Mouse (Mus musculus): Measurements from ENCODE around the gene Map7. TPM values are rescaled to one million over a fixed set of nuclear protein-coding genes. Genes with fewer than 3 reads are reported as not detected.

Gene Map7
- polyA plus RNA-seq, 1 experiment from 2014 or later = 5.6 TPM

- DNase-seq (ENCODE audit: low spot score, missing footprints) = no peak
Measured at GRCm38 (mm10) chr10:20230026-20230425, 81.8 kb downstream of the Map7 start.

GRCm38 (mm10) chr10:20233451-20233850 is 85.2 kb downstream of the Map7 start:
- H3K4me2 ChIP-seq = no peak overlapping the region
- H3K4me1 ChIP-seq (ENCODE audit: control insufficient read depth, insufficient read depth, low read length) = no peaks in the 10 kb centered on the region
- ATAC-seq (ENCODE audit: low FRiP score) (no peak), DNase-seq (ENCODE audit: low spot score, missing footprints) (no peak)
- H3K36me3 ChIP-seq (ENCODE audit: control insufficient read depth, insufficient read depth, low read length) = no peaks in the 10 kb centered on the region
- H3K9me3 ChIP-seq (ENCODE audit: control insufficient read depth, low read length) = no peaks in the 10 kb centered on the region
- H3K27ac ChIP-seq (ENCODE audit: low read depth, low read length) = no peak overlapping the region
- H3K9ac ChIP-seq (ENCODE audit: low read length) = no peak overlapping the region
- H3K27me3 ChIP-seq (ENCODE audit: control insufficient read depth, insufficient read depth, low read length) = no peaks in the 10 kb centered on the region
- no peak overlapping the region for H3K4me3 ChIP-seq (ENCODE audit: low read depth, low read length)
- WGBS = 94% methylated on average over 10 of the region's 10 CpGs

More at GRCm38 (mm10) chr10:20230026-20230425, 81.8 kb downstream of the Map7 start:
- no peak overlapping the region for H3K27ac ChIP-seq (ENCODE audit: low read depth, low read length)
- ATAC-seq (ENCODE audit: low FRiP score) = no peak
- no peak overlapping the region for H3K9ac ChIP-seq (ENCODE audit: low read length)
- WGBS = 84% methylated on average over 5 of the region's 5 CpGs
- no peak overlapping the region for H3K4me3 ChIP-seq (ENCODE audit: low read depth, low read length)
- H3K36me3 ChIP-seq (ENCODE audit: control insufficient read depth, insufficient read depth, low read length) = no peaks in the 10 kb centered on the region
- H3K4me2 ChIP-seq = no peak overlapping the region
- no peaks in the 10 kb centered on the region for H3K4me1 ChIP-seq (ENCODE audit: control insufficient read depth, insufficient read depth, low read length)
- no peaks in the 10 kb centered on the region for H3K9me3 ChIP-seq (ENCODE audit: control insufficient read depth, low read length)
- no peaks in the 10 kb centered on the region for H3K27me3 ChIP-seq (ENCODE audit: control insufficient read depth, insufficient read depth, low read length)

GRCm38 (mm10) chr10:20234466-20234865 is 86.2 kb downstream of the Map7 start:
- ATAC-seq (ENCODE audit: low FRiP score) (no peak), DNase-seq (ENCODE audit: low spot score, missing footprints) (no peak)
- Histone ChIP-seq H3K9ac (ENCODE audit: low read length) (no peak overlapping the region), H3K4me2 (no peak overlapping the region), H3K27me3 (ENCODE audit: control insufficient read depth, insufficient read depth, low read length) (no peaks in the 10 kb centered on the region), H3K9me3 (ENCODE audit: control insufficient read depth, low read length) (no peaks in the 10 kb centered on the region), H3K4me1 (ENCODE audit: control insufficient read depth, insufficient read depth, low read length) (no peaks in the 10 kb centered on the region), H3K4me3 (ENCODE audit: low read depth, low read length) (no peak overlapping the region), H3K36me3 (ENCODE audit: control insufficient read depth, insufficient read depth, low read length) (no peaks in the 10 kb centered on the region), H3K27ac (ENCODE audit: low read depth, low read length) (no peak overlapping the region)
- 71% methylated on average over 4 of the region's 4 CpGs for WGBS

- DNase-seq (ENCODE audit: low spot score, missing footprints) = no peak
- Histone ChIP-seq H3K36me3 (ENCODE audit: control insufficient read depth, insufficient read depth, low read length) (no peaks in the 10 kb centered on the region), H3K4me1 (ENCODE audit: control insufficient read depth, insufficient read depth, low read length) (no peaks in the 10 kb centered on the region), H3K27ac (ENCODE audit: low read depth, low read length) (no peak overlapping the region), H3K4me2 (no peak overlapping the region), H3K4me3 (ENCODE audit: low read depth, low read length) (no peak overlapping the region), H3K9ac (ENCODE audit: low read length) (no peak overlapping the region), H3K9me3 (ENCODE audit: control insufficient read depth, low read length) (no peaks in the 10 kb centered on the region), H3K27me3 (ENCODE audit: control insufficient read depth, insufficient read depth, low read length) (no peaks in the 10 kb centered on the region)
- no peak for ATAC-seq (ENCODE audit: low FRiP score)
- 93% methylated on average over 3 of the region's 3 CpGs for WGBS
Measured at GRCm38 (mm10) chr10:20235656-20236055, 87.4 kb downstream of the Map7 start.

GRCm38 (mm10) chr10:20236241-20236640 is 88.0 kb downstream of the Map7 start:
- DNase-seq (ENCODE audit: low spot score, missing footprints) = no peak
- no peak for ATAC-seq (ENCODE audit: low FRiP score)
- Histone ChIP-seq H3K4me1 (ENCODE audit: control insufficient read depth, insufficient read depth, low read length) (no peaks in the 10 kb centered on the region), H3K4me3 (ENCODE audit: low read depth, low read length) (no peak overlapping the region), H3K27me3 (ENCODE audit: control insufficient read depth, insufficient read depth, low read length) (no peaks in the 10 kb centered on the region), H3K27ac (ENCODE audit: low read depth, low read length) (no peak overlapping the region), H3K4me2 (no peak overlapping the region), H3K9me3 (ENCODE audit: control insufficient read depth, low read length) (no peaks in the 10 kb centered on the region), H3K36me3 (ENCODE audit: control insufficient read depth, insufficient read depth, low read length) (no peaks in the 10 kb centered on the region), H3K9ac (ENCODE audit: low read length) (no peak overlapping the region)
- WGBS = 94% methylated on average over 6 of the region's 6 CpGs

- WGBS = 92% methylated on average over 5 of the region's 5 CpGs
- no peak overlapping the region for H3K4me3 ChIP-seq (ENCODE audit: low read depth, low read length)
- no peak for ATAC-seq (ENCODE audit: low FRiP score)
Measured at GRCm38 (mm10) chr10:20238281-20238680, 90.0 kb downstream of the Map7 start.

GRCm38 (mm10) chr10:20240858-20241257 is 92.6 kb downstream of the Map7 start:
- no peak overlapping the region for H3K4me2 ChIP-seq
- no peak overlapping the region for H3K27ac ChIP-seq (ENCODE audit: low read depth, low read length)
- H3K36me3 ChIP-seq (ENCODE audit: control insufficient read depth, insufficient read depth, low read length) = no peaks in the 10 kb centered on the region
- H3K9ac ChIP-seq (ENCODE audit: low read length) = no peak overlapping the region
- ATAC-seq (ENCODE audit: low FRiP score) (no peak), DNase-seq (ENCODE audit: low spot score, missing footprints) (no peak)
- whole genome bisulfite sequencing = 94% methylated on average over 6 of the region's 6 CpGs
- no peak overlapping the region for H3K4me3 ChIP-seq (ENCODE audit: low read depth, low read length)
- H3K4me1 ChIP-seq (ENCODE audit: control insufficient read depth, insufficient read depth, low read length) = no peaks in the 10 kb centered on the region
- no peaks in the 10 kb centered on the region for H3K27me3 ChIP-seq (ENCODE audit: control insufficient read depth, insufficient read depth, low read length)
- no peaks in the 10 kb centered on the region for H3K9me3 ChIP-seq (ENCODE audit: control insufficient read depth, low read length)

More at GRCm38 (mm10) chr10:20238281-20238680, 90.0 kb downstream of the Map7 start:
- no peaks in the 10 kb centered on the region for H3K36me3 ChIP-seq (ENCODE audit: control insufficient read depth, insufficient read depth, low read length)
- H3K27ac ChIP-seq (ENCODE audit: low read depth, low read length) = no peak overlapping the region
- no peak overlapping the region for H3K4me2 ChIP-seq
- DNase-seq (ENCODE audit: low spot score, missing footprints) = no peak
- H3K4me1 ChIP-seq (ENCODE audit: control insufficient read depth, insufficient read depth, low read length) = no peaks in the 10 kb centered on the region
- no peaks in the 10 kb centered on the region for H3K27me3 ChIP-seq (ENCODE audit: control insufficient read depth, insufficient read depth, low read length)
- H3K9me3 ChIP-seq (ENCODE audit: control insufficient read depth, low read length) = no peaks in the 10 kb centered on the region
- H3K9ac ChIP-seq (ENCODE audit: low read length) = no peak overlapping the region

- DNase-seq (ENCODE audit: low spot score, missing footprints) = no peak
- Histone ChIP-seq H3K4me1 (ENCODE audit: control insufficient read depth, insufficient read depth, low read length) (no peaks in the 10 kb centered on the region), H3K9me3 (ENCODE audit: control insufficient read depth, low read length) (no peaks in the 10 kb centered on the region), H3K4me2 (no peak overlapping the region), H3K27me3 (ENCODE audit: control insufficient read depth, insufficient read depth, low read length) (no peaks in the 10 kb centered on the region), H3K9ac (ENCODE audit: low read length) (no peak overlapping the region), H3K4me3 (ENCODE audit: low read depth, low read length) (no peak overlapping the region), H3K36me3 (ENCODE audit: control insufficient read depth, insufficient read depth, low read length) (no peaks in the 10 kb centered on the region), H3K27ac (ENCODE audit: low read depth, low read length) (no peak overlapping the region)
- WGBS = 81% methylated on average over 7 of the region's 7 CpGs
- ATAC-seq (ENCODE audit: low FRiP score) = no peak
Measured at GRCm38 (mm10) chr10:20243321-20243720, 95.0 kb downstream of the Map7 start.

- H3K4me1 ChIP-seq (ENCODE audit: control insufficient read depth, insufficient read depth, low read length) = no peaks in the 10 kb centered on the region
- H3K9ac ChIP-seq (ENCODE audit: low read length) = no peak overlapping the region
- H3K27ac ChIP-seq (ENCODE audit: low read depth, low read length) = no peak overlapping the region
- no peak overlapping the region for H3K4me2 ChIP-seq
- no peaks in the 10 kb centered on the region for H3K36me3 ChIP-seq (ENCODE audit: control insufficient read depth, insufficient read depth, low read length)
- ATAC-seq (ENCODE audit: low FRiP score) = no peak
- H3K9me3 ChIP-seq (ENCODE audit: control insufficient read depth, low read length) = no peaks in the 10 kb centered on the region
- H3K27me3 ChIP-seq (ENCODE audit: control insufficient read depth, insufficient read depth, low read length) = no peaks in the 10 kb centered on the region
- WGBS = 86% methylated on average over 11 of the region's 11 CpGs
- H3K4me3 ChIP-seq (ENCODE audit: low read depth, low read length) = no peak overlapping the region
- DNase-seq (ENCODE audit: low spot score, missing footprints) = no peak
Measured at GRCm38 (mm10) chr10:20245082-20245481, 96.8 kb downstream of the Map7 start.

GRCm38 (mm10) chr10:20249091-20249490 is 100.8 kb downstream of the Map7 start:
- ATAC-seq (ENCODE audit: low FRiP score) (no peak), DNase-seq (ENCODE audit: low spot score, missing footprints) (no peak)
- 95% methylated on average over 10 of the region's 10 CpGs for WGBS
- no peak overlapping the region for H3K4me2 ChIP-seq
- H3K4me1 ChIP-seq (ENCODE audit: control insufficient read depth, insufficient read depth, low read length) = no peaks in the 10 kb centered on the region
- H3K27me3 ChIP-seq (ENCODE audit: control insufficient read depth, insufficient read depth, low read length) = no peaks in the 10 kb centered on the region
- H3K9ac ChIP-seq (ENCODE audit: low read length) = no peak overlapping the region
- H3K36me3 ChIP-seq (ENCODE audit: control insufficient read depth, insufficient read depth, low read length) = no peaks in the 10 kb centered on the region
- H3K9me3 ChIP-seq (ENCODE audit: control insufficient read depth, low read length) = no peaks in the 10 kb centered on the region
- no peak overlapping the region for H3K27ac ChIP-seq (ENCODE audit: low read depth, low read length)
- H3K4me3 ChIP-seq (ENCODE audit: low read depth, low read length) = no peak overlapping the region
